Mouse (Mus musculus) liver, embryonic 14.5 days (tissue): ENCODE data around the gene Clcn1. TPM values are rescaled to one million over a fixed set of nuclear protein-coding genes. Genes with fewer than 3 reads are reported as not detected.
A peak's percentile ranks its signal among the peaks of the same experiment; 100 is the strongest.

Source experiments
- ATAC-seq: fragments of 200-750 bp; cut with Nextera tagmentation; 2 replicates; pipeline ENCODE4 v1.8.0; 2017; ENCODE audit warnings: moderate number of reproducible peaks, mild to moderate bottlenecking, moderate library complexity; ENCODE audit not compliant: insufficient read depth
- DNase-seq, 3 experiments: peaks; one replicate each; pipeline ENCODE4 v3.0.0-alpha.2; 2012 to 2013; ENCODE audit warnings: low read depth in 3 of 3, low spot score in 3 of 3
- H3K27ac ChIP-seq: fragments of 300-500 bp; sonication (generic); 2 replicates; pipeline ENCODE4 v1.5.1; 2014; ENCODE audit warnings: moderate library complexity, mild to moderate bottlenecking, control low read depth, inconsistent platforms
- H3K27me3 ChIP-seq: fragments of 300-500 bp; sonication (generic); 2 replicates; pipeline ENCODE4 v1.6.1; 2014; ENCODE audit warnings: mild to moderate bottlenecking, low read length, moderate library complexity; ENCODE audit not compliant: control insufficient read depth, insufficient read depth
- H3K36me3 ChIP-seq: fragments of 300-500 bp; sonication (generic); replicated peaks from 2 replicates; pipeline ENCODE4 v1.6.1; 2014; ENCODE audit warnings: low read depth; ENCODE audit not compliant: control insufficient read depth, insufficient read depth
- H3K4me1 ChIP-seq, 2 experiments: fragments of 200-500 bp in 1 of 2; fragments of 300-500 bp in 1 of 2; sonication (generic) in 1 of 2; replicated peaks; 2 replicates each; pipeline ENCODE4 v1.6.1; 2012 to 2014; ENCODE audit warnings: antibody characterized with exemption in 1 of 2, inconsistent platforms in 1 of 2, low read length in 1 of 2; ENCODE audit not compliant: control insufficient read depth in 2 of 2, insufficient read depth in 2 of 2
- H3K4me2 ChIP-seq: fragments of 300-500 bp; sonication (generic); 2 replicates; pipeline ENCODE4 v1.6.1; 2014; ENCODE audit warnings: low read depth, mild to moderate bottlenecking, control low read depth, moderate library complexity
- H3K4me3 ChIP-seq, 2 experiments: fragments of 200-500 bp in 1 of 2; fragments of 300-500 bp in 1 of 2; sonication (generic) in 1 of 2; 2 replicates each; pipeline ENCODE4 v1.5.1; 2012 to 2014; ENCODE audit warnings: low read depth in 2 of 2, low read length in 2 of 2, mild to moderate bottlenecking in 2 of 2, control low read depth in 1 of 2, inconsistent platforms in 1 of 2, moderate library complexity in 1 of 2; ENCODE audit not compliant: insufficient read depth in 1 of 2
- H3K9ac ChIP-seq: fragments of 300-500 bp; sonication (generic); replicated peaks from 2 replicates; pipeline ENCODE4 v1.6.1; 2014; ENCODE audit warnings: mild to moderate bottlenecking, control low read depth, moderate library complexity
- H3K9me3 ChIP-seq: fragments of 300-500 bp; sonication (generic); 2 replicates; pipeline ENCODE4 v1.6.1; 2016; ENCODE audit warnings: low read length, mixed read lengths; ENCODE audit not compliant: control insufficient read depth
- CTCF ChIP-seq: IDR thresholded peaks from 2 replicates; pipeline ENCODE4 v1.5.1; 2016; ENCODE audit warnings: antibody characterized with exemption, low read depth, control low read depth
- EP300 ChIP-seq: IDR thresholded peaks from 2 replicates; pipeline ENCODE4 v1.6.1; 2016; ENCODE audit warnings: antibody characterized with exemption, low read depth
- WGBS: fragments of 180-500 bp; shearing (Covaris S2); extraction: QIAGEN DNeasy Blood & Tissue Kit; methylation state at CpG from one replicate; pipeline ENCODE4 v1.1.7; 2014; ENCODE audit not compliant: insufficient replicate concordance; 5-methylcytosine and 5-hydroxymethylcytosine counted together
- polyA plus RNA-seq, 2 experiments: library from polyadenylated mRNA; depleted of rRNA in 1 of 2; stranded (reverse) in 1 of 2; unstranded in 1 of 2; fragments of >200 nt; fragmentation: Nextera tagmentation in 1 of 2; extraction: Ambion mirVana in 1 of 2; gene quantifications; 2 replicates each; pipeline versions ENCODE4 v1.2.1 to v1.2.3; 2012 to 2014

Gene Clcn1
- polyA plus RNA-seq, 2 experiments = 0.30 TPM; not detected in 1

DNA sequence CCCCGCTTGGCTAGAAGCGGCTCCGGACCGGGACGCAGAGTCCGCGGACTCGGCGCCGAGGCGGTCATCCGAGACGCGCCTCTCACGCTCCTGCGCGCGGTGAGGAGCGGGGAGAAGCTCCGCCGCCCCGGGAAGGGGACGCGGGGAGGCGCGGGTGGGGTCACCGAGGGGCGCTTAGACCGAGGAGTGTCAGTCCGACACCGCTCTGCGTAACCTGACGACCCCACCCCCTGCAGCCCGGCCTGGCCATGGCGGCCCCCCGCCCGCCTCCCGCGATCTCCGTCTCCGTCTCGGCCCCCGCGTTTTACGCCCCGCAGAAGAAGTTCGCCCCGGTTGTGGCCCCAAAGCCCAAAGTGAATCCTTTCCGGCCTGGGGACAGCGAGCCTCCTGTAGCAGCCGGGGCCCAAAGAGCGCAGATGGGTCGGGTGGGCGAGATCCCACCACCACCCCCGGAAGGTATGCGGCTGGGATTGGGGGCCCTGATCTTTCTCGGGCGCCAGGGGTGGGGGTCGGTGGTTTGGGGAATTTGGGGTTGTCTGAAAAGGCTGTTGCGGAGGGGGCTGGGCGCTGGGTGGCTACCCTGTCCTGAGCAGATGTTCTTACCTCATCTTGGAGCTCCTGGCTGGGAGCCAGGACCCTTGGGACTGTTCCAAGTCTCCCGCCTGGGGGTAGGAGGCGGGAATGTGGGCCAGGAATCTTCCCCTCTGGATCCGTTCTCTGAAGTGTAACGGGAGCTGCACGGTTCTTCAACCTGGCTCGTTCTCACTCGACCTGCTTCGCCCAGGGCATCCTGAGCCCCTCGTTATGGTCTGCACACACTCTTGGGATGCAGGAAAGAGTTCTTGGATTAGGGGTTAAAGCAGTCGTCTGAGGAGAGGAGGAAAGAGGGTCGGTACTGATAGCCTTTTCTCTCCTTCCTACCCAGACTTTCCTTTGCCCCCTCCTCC is 63.8 kb downstream of the Clcn1 start:
- Histone ChIP-seq H3K36me3 (no peaks in the 10 kb centered on the region), H3K27ac (no peak overlapping the region), H3K27me3 (no peaks in the 10 kb centered on the region), H3K4me3 (peak overlapping the region; percentile 59 to 67), H3K9me3 (no peaks in the 10 kb centered on the region), H3K4me2 (peak overlapping the region; percentile 67), H3K4me1 (peaks cover 9 to 42% of the 10 kb centered on the region in 2 experiments), H3K9ac (peak overlapping the region; percentile 58)
- TF ChIP-seq CTCF (no peak), EP300 (no peak)
- no peak for DNase-seq
- WGBS = under 1% methylated on average over 46 of the region's 72 CpGs
- ATAC-seq = no peak; the same call in 1 of the 2 replicates

DNA sequence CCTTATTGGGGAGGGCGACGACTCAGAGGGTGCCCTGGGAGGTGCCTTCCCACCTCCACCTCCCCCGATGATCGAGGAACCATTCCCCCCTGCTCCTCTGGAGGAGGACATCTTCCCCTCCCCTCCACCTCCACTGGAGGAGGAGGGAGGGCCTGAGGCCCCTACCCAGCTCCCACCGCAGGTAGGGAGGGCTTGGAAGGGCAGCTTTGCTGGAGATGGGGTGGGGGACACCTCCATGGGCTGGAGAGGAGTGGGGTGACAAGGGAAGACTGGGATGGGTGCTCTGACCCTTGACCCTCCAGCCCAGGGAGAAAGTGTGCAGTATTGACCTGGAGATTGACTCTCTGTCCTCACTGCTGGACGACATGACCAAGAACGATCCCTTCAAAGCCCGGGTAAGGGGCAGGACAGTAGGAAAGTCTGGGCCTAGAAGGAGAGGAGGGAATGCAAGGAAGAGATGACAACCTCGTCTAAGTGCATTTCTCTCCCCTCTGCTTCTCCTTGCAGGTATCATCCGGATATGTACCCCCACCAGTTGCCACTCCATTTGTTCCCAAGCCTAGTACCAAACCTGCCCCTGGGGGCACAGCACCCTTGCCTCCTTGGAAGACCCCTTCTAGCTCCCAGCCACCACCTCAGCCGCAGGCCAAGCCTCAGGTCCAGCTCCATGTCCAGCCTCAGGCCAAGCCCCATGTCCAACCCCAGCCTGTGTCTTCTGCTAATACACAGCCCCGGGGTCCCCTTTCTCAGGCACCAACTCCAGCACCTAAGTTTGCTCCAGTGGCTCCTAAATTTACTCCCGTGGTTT is 64.7 kb downstream of the Clcn1 start:
- no peaks in the 10 kb centered on the region for H3K36me3 ChIP-seq
- peak overlapping the region; percentile 59 to 67 for H3K4me3 ChIP-seq
- H3K27ac ChIP-seq = no peak overlapping the region
- H3K27me3 ChIP-seq = no peaks in the 10 kb centered on the region
- no peaks in the 10 kb centered on the region for H3K9me3 ChIP-seq
- 0 out of 2 replicates have a peak overlapping the region, but pooled peaks have one; percentile 13 for H3K9ac ChIP-seq
- ATAC-seq = no peak
- WGBS = 28% methylated on average over 13 of the region's 13 CpGs
- H3K4me1 ChIP-seq = peaks cover 9 to 42% of the 10 kb centered on the region in 2 experiments
- H3K4me2 ChIP-seq = peak overlapping the region; percentile 67
- no peak for TF ChIP-seq EP300
- no peak for TF ChIP-seq CTCF
- no peak for DNase-seq

GRCm38 (mm10) chr6:42351776-42352485 is 65.4 kb downstream of the Clcn1 start:
- DNase-seq = no peak
- 21% methylated on average over 7 of the region's 7 CpGs for WGBS
- Histone ChIP-seq H3K4me3 (peak overlapping the region; percentile 59 to 67; a peak in 3 of 4 replicates), H3K4me1 (peaks cover 9 to 42% of the 10 kb centered on the region in 2 experiments), H3K27me3 (no peaks in the 10 kb centered on the region), H3K4me2 (peak overlapping the region; percentile 67), H3K36me3 (no peaks in the 10 kb centered on the region), H3K9me3 (no peaks in the 10 kb centered on the region), H3K27ac (no peak overlapping the region), H3K9ac (no peak overlapping the region)
- no peak for ATAC-seq
- TF ChIP-seq EP300 = no peak

- Histone ChIP-seq H3K9ac (no peak overlapping the region), H3K4me3 (peak overlapping the region in 1 of 2 experiments; percentile 23; a peak in 1 of 4 replicates), H3K27ac (no peak overlapping the region), H3K4me1 (peaks cover 9 to 42% of the 10 kb centered on the region in 2 experiments), H3K4me2 (peak overlapping the region; percentile 67; the same call in 1 of the 2 replicates), H3K9me3 (no peaks in the 10 kb centered on the region), H3K27me3 (no peaks in the 10 kb centered on the region), H3K36me3 (no peaks in the 10 kb centered on the region)
- TF ChIP-seq CTCF (no peak), EP300 (no peak)
- no peak for DNase-seq
- no peak for ATAC-seq
- WGBS = 29% methylated on average over 1 of the region's 1 CpGs
Observed at GRCm38 (mm10) chr6:42352486-42352846, 66.0 kb downstream of the Clcn1 start.
